In the genomic region with DNA sequence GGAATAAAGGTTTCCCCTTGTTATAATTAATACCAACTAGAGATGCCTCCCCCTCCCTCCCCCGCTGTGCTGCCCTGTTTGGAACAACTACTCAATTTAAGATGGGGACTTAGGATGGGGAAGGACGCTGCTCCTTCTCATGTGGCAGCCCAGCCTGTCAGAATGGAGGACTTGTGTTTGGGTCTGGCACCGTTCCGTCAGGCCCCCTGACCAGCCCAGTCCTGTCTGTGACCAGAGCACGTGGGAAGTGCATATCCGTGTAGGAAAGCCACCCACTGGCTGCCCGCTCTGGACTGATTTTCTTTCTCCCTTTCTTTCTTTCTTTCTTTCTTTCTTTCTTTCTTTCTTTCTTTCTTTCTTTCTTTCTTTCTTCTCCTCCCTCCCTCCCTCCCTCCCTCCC, we compare ENCODE assay signal across 17 mouse cellular contexts. TPM values are rescaled to one million over a fixed set of nuclear protein-coding genes. Genes with fewer than 3 reads are reported as not detected.
DNase-seq lines count a peak whose midpoint lies in the region; ATAC-seq lines count a peak whose summit lies in the region.
"Had no signal": no experiment of that assay in that cellular context is flagged by ENCODE, and none has a peak within 500 bp of the region (broad histone marks: within the 10 kb centered on the region; RNA-seq: fewer than 3 reads in every experiment).

No protein-coding gene starts in this region.

- no peak overlapping the region for H3K4me3 ChIP-seq in midbrain, embryonic 13.5 days (replicated peaks)
- no peak overlapping the region for H3K4me3 ChIP-seq in midbrain, embryonic 11.5 days (ENCODE audit: low read depth, low read length)
- no peak overlapping the region for H3K4me3 ChIP-seq in forebrain, embryonic 15.5 days
- H3K4me3 ChIP-seq: kidney, embryonic 15.5 days; limb, embryonic 12.5 days; neural tube, embryonic 13.5 days had no signal

- H3K9me3 ChIP-seq in midbrain, embryonic 13.5 days, result no peaks in the 10 kb centered on the region
- no peaks in the 10 kb centered on the region for H3K9me3 ChIP-seq in midbrain, embryonic 11.5 days (ENCODE audit: control insufficient read depth, low read length)
- no peaks in the 10 kb centered on the region for H3K9me3 ChIP-seq in forebrain, embryonic 15.5 days
- H3K9me3 ChIP-seq: kidney, embryonic 15.5 days; limb, embryonic 12.5 days; neural tube, embryonic 13.5 days had no signal

- H3K27me3 ChIP-seq in midbrain, embryonic 13.5 days, result no peaks in the 10 kb centered on the region
- no peaks in the 10 kb centered on the region for H3K27me3 ChIP-seq in midbrain, embryonic 11.5 days (ENCODE audit: control insufficient read depth, insufficient read depth, low read length)
- no peaks in the 10 kb centered on the region for H3K27me3 ChIP-seq in forebrain, embryonic 15.5 days
- H3K27me3 ChIP-seq: limb, embryonic 12.5 days; neural tube, embryonic 13.5 days had no signal

- peak; percentile 6 for DNase-seq in gastrocnemius, postnatal 25 days
- DNase-seq in gastrocnemius, adult 8-10 months (ENCODE audit: low spot score in 2 of 2), result no peak
- DNase-seq in kidney, postnatal 10 days, result peak; percentile 12
- DNase-seq in kidney, adult 18-20 months, result no peak
- no peak for DNase-seq in midbrain, embryonic 11.5 days (ENCODE audit: low spot score, missing footprints)
- no peak for DNase-seq in adrenal gland, adult 18-20 months (ENCODE audit: low spot score in 2 of 2)
- DNase-seq: adrenal gland, adult 2 months; B cell, adult 2 months; cerebellum, adult 9-10 months; embryo, embryonic 11 days; thymus, adult 18-20 months had no signal

- peak; percentile 68; the same call in 1 of the 2 replicates for ATAC-seq in midbrain, embryonic 13.5 days
- ATAC-seq in midbrain, embryonic 11.5 days (ENCODE audit: low FRiP score), result no peak
- peak; percentile 63; the same call in 1 of the 2 replicates for ATAC-seq in forebrain, embryonic 15.5 days (replicated peaks)

- H3K27ac ChIP-seq in midbrain, embryonic 13.5 days, result no peak overlapping the region
- no peak overlapping the region for H3K27ac ChIP-seq in midbrain, embryonic 11.5 days (ENCODE audit: low read depth, low read length)
- H3K27ac ChIP-seq in forebrain, embryonic 15.5 days (replicated peaks), result no peak overlapping the region
- H3K27ac ChIP-seq: kidney, embryonic 15.5 days; limb, embryonic 12.5 days; neural tube, embryonic 13.5 days had no signal

- peaks cover 9% of the 10 kb centered on the region for H3K4me1 ChIP-seq in midbrain, embryonic 13.5 days (replicated peaks)
- H3K4me1 ChIP-seq in midbrain, embryonic 11.5 days (ENCODE audit: control insufficient read depth, insufficient read depth, low read length), result no peaks in the 10 kb centered on the region
- peaks cover 6% of the 10 kb centered on the region; the same call in 1 of the 2 replicates for H3K4me1 ChIP-seq in forebrain, embryonic 15.5 days

- 48% methylated on average over 7 of the region's 7 CpGs for WGBS in midbrain, embryonic 13.5 days
- 54% methylated on average over 7 of the region's 7 CpGs for WGBS in midbrain, embryonic 11.5 days
- 23% methylated on average over 7 of the region's 7 CpGs for WGBS in forebrain, embryonic 15.5 days

- H3K36me3 ChIP-seq in midbrain, embryonic 13.5 days, result no peaks in the 10 kb centered on the region
- no peaks in the 10 kb centered on the region for H3K36me3 ChIP-seq in midbrain, embryonic 11.5 days (ENCODE audit: control insufficient read depth, insufficient read depth, low read length)
- no peaks in the 10 kb centered on the region for H3K36me3 ChIP-seq in forebrain, embryonic 15.5 days
- H3K36me3 ChIP-seq: kidney, embryonic 15.5 days; limb, embryonic 12.5 days; neural tube, embryonic 13.5 days had no signal

- no peak overlapping the region for H3K4me2 ChIP-seq in midbrain, embryonic 13.5 days (replicated peaks)
- no peak overlapping the region for H3K4me2 ChIP-seq in midbrain, embryonic 11.5 days
- no peak overlapping the region for H3K4me2 ChIP-seq in forebrain, embryonic 15.5 days (replicated peaks)
- H3K4me2 ChIP-seq: heart, embryonic 11.5 days; kidney, embryonic 15.5 days; limb, embryonic 12.5 days; neural tube, embryonic 13.5 days had no signal

- no peak overlapping the region for H3K9ac ChIP-seq in midbrain, embryonic 13.5 days (replicated peaks)
- H3K9ac ChIP-seq in midbrain, embryonic 11.5 days (ENCODE audit: low read length), result no peak overlapping the region
- no peak overlapping the region for H3K9ac ChIP-seq in forebrain, embryonic 15.5 days (replicated peaks)
- H3K9ac ChIP-seq: kidney, embryonic 15.5 days; limb, embryonic 12.5 days; neural tube, embryonic 13.5 days had no signal

RNA-seq across cellular contexts. Expression of a gene that starts 14.9 kb away (rescaled TPM):
- total RNA-seq in gastrocnemius, postnatal 25 days (2021), result 1 to 10 TPM; 2.4 to 2.6 TPM
- total RNA-seq in gastrocnemius, adult 8-10 months (2022), result 1 to 10 TPM in 3 of 4 experiments, under 1 TPM in 1; 0.75 to 1.7 (median 1.5) TPM
- 5.2 and 6.3 TPM in 2 replicates for polyA plus RNA-seq in midbrain, embryonic 13.5 days (2015; fragmentation: Nextera tagmentation; extraction: Ambion mirVana)
- 7.2 and 8.1 TPM in 2 replicates for polyA plus RNA-seq in midbrain, embryonic 11.5 days (2014; fragmentation: Nextera tagmentation; extraction: Ambion mirVana)
- polyA plus RNA-seq in forebrain, embryonic 15.5 days (2015; fragmentation: Nextera tagmentation; extraction: Ambion mirVana), result 4.2 and 5.3 TPM in 2 replicates
- 1 to 10 TPM; 3.0 to 9.5 TPM for total RNA-seq in adrenal gland, adult 18-20 months (2021)

Comparison
In these comparisons a context has a peak if more than half of its experiments do, and no peak if none do; other contexts are left out.
1. DNase-seq: peak in gastrocnemius, postnatal 25 days (single experiment) and kidney, postnatal 10 days (single experiment); none in gastrocnemius, adult 8-10 months (0 of 2), kidney, adult 18-20 months (single experiment), midbrain, embryonic 11.5 days (single experiment) and adrenal gland, adult 18-20 months (0 of 2).